Mouse (Mus musculus) intestine, postnatal 0 days (tissue): ENCODE measurements at regions not wholly inside any gene's neighbourhood (a gene's known extent, or its start where the extent isn't known, plus 50 kb on each side); places are given as distances from the start of the nearest gene placed in this dataset.
A peak's percentile ranks its signal among the peaks of the same experiment; 100 is the strongest.

Experiments used
- ATAC-seq: fragments of 200-750 bp; cut with Nextera tagmentation; 2 replicates; pipeline ENCODE4 v1.8.0; 2017; ENCODE audit warnings: mild to moderate bottlenecking, moderate TSS enrichment, moderate library complexity
- H3K27ac ChIP-seq: fragments of 300-500 bp; sonication (generic); 2 replicates; pipeline ENCODE4 v1.5.1; 2014; ENCODE audit warnings: mild to moderate bottlenecking, low read depth, low read length, moderate library complexity
- H3K27me3 ChIP-seq: fragments of 300-500 bp; sonication (generic); replicated peaks from 2 replicates; pipeline ENCODE4 v1.6.1; 2014; ENCODE audit warnings: low read length, mixed read lengths; ENCODE audit not compliant: control insufficient read depth, insufficient read depth
- H3K36me3 ChIP-seq: fragments of 300-500 bp; sonication (generic); 2 replicates; pipeline ENCODE4 v1.6.1; 2014; ENCODE audit warnings: mild to moderate bottlenecking, moderate library complexity; ENCODE audit not compliant: control insufficient read depth, insufficient read depth
- H3K4me1 ChIP-seq: fragments of 300-500 bp; sonication (generic); replicated peaks from 2 replicates; pipeline ENCODE4 v1.6.1; 2014; ENCODE audit warnings: antibody characterized with exemption, low read length, mixed read lengths; ENCODE audit not compliant: control insufficient read depth, insufficient read depth
- H3K4me2 ChIP-seq: fragments of 300-500 bp; sonication (generic); replicated peaks from 2 replicates; pipeline ENCODE4 v1.6.1; 2014; ENCODE audit warnings: low read depth, mild to moderate bottlenecking, moderate library complexity
- H3K4me3 ChIP-seq: fragments of 300-500 bp; sonication (generic); 2 replicates; pipeline ENCODE4 v1.5.1; 2014; ENCODE audit warnings: low read depth, low read length
- H3K9ac ChIP-seq: fragments of 300-500 bp; sonication (generic); 2 replicates; pipeline ENCODE4 v1.6.1; 2014; ENCODE audit warnings: mild to moderate bottlenecking, low read depth, low read length
- H3K9me3 ChIP-seq: fragments of 300-500 bp; sonication (generic); 2 replicates; pipeline ENCODE4 v1.6.1; 2016; ENCODE audit warnings: mixed run types; ENCODE audit not compliant: control insufficient read depth
- CTCF ChIP-seq: sonication (generic); IDR thresholded peaks from 2 replicates; pipeline ENCODE4 v1.5.1; 2016; ENCODE audit warnings: low read depth, mild to moderate bottlenecking, control low read depth, antibody characterized with exemption, moderate library complexity
- WGBS: fragments of 180-500 bp; shearing (Covaris S2); extraction: QIAGEN DNeasy Blood & Tissue Kit; methylation state at CpG from one replicate; pipeline ENCODE4 v1.1.7; 2014; 5-methylcytosine and 5-hydroxymethylcytosine counted together

DNA sequence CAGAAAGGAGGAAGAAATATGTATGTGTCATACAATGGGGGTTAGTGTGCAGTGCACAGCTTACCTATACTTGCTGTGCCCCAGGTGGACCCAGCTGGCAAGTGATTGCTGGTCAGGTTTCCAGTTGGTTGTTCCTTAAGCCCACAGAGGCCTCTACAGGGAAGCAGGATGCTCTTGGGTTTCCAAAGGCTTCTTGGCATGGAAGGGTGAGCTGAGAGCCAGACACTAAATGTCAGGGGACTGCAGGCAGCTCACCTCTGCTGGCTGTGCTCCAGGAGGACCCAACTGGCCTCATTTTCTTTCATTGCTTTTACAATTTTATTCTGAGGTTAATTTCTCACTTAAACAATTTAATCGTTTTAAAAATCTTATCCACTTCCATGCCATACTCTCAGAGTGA lies 108.1 kb downstream of the Gm10184 start:
- Histone ChIP-seq H3K27ac (no peak overlapping the region), H3K27me3 (no peaks in the 10 kb centered on the region), H3K4me2 (no peak overlapping the region), H3K36me3 (no peaks in the 10 kb centered on the region), H3K9ac (no peak overlapping the region), H3K4me1 (no peaks in the 10 kb centered on the region), H3K4me3 (no peak overlapping the region), H3K9me3 (no peaks in the 10 kb centered on the region)
- ATAC-seq = no peak
- 74% methylated on average over 1 of the region's 1 CpGs for WGBS
- TF ChIP-seq CTCF = no peak

DNA sequence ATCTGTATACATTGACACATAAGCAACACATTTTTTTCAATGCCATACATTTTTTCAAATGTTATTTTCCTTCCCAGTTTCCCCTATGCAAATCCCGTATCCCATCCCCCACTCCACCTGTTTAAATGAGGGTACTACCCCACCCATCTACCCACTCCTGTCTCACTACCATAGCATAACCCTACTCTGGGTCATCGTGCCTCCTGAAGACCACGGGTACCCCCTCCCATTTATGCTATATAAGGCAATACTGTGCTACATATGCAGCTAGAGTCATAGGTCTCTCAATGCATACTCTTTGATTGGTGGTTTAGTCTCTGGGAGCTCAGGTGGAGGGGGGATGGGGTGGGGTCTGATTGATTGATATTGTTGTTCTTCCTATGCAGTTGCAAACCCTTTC lies 132.7 kb downstream of the Gm10184 start:
- ATAC-seq = no peak
- Histone ChIP-seq H3K27me3 (no peaks in the 10 kb centered on the region), H3K4me3 (no peak overlapping the region), H3K9me3 (no peaks in the 10 kb centered on the region), H3K4me1 (no peaks in the 10 kb centered on the region), H3K9ac (no peak overlapping the region), H3K4me2 (no peak overlapping the region), H3K36me3 (no peaks in the 10 kb centered on the region), H3K27ac (no peak overlapping the region)
- TF ChIP-seq CTCF = no peak
- WGBS = 81% methylated on average over 3 of the region's 3 CpGs

DNA sequence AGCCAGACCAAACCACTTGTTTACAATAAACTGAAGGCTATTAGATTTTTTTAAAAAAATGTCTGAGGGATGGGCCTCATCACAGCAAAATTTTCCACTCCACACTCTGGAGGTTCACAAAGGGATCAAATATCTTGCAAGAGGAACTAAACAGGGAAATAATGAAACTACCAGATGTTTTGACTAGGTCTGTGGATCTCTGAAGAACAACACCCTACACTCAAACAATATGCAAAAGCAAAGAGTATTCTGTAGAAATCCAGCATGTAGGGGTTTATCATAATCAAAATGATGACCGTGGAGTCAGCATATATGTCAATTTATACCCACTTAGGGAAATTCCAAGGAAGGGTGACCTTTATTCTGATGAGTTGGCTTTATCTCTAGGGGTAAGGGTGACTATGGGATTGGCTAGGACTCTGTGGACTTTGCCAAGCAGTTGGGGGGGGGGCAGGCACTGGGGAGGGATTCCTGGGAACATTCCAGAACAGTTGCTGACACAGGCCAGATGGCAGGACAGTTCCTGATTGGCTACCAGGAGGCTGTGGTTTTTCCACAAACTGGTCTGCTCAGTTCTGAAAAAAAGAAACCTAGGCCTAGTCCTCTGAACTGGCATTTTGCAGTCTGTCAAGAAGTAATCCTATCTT lies 143.9 kb downstream of the Gm10184 start:
- H3K4me2 ChIP-seq = no peak overlapping the region
- ATAC-seq = peak; percentile 54
- H3K36me3 ChIP-seq = no peaks in the 10 kb centered on the region
- no peak for TF ChIP-seq CTCF
- 53% methylated on average over 1 of the region's 1 CpGs for WGBS
- H3K9ac ChIP-seq = no peak overlapping the region
- H3K27ac ChIP-seq = no peak overlapping the region
- no peaks in the 10 kb centered on the region for H3K4me1 ChIP-seq
- H3K9me3 ChIP-seq = no peaks in the 10 kb centered on the region
- no peak overlapping the region for H3K4me3 ChIP-seq
- H3K27me3 ChIP-seq = no peaks in the 10 kb centered on the region

DNA sequence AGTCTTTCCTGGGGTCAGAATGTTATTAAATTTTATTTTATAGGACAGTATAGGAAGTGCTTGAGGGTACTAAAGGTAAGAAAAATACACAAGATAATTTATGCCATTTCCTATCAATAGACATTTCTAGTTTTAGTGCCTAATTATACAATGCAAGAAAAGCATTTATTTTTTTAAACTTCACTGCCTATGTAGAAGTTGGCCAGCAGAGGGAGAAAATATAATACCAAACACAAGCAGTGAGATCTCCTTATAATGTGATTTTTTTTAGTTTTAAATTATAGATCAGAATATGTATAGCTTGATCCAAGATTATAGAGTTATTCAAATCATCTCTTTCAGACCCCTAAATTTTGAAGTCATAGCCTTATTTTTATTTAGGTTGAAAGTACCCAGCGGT lies 172.8 kb downstream of the Gm10184 start:
- WGBS = 87% methylated on average over 1 of the region's 1 CpGs

DNA sequence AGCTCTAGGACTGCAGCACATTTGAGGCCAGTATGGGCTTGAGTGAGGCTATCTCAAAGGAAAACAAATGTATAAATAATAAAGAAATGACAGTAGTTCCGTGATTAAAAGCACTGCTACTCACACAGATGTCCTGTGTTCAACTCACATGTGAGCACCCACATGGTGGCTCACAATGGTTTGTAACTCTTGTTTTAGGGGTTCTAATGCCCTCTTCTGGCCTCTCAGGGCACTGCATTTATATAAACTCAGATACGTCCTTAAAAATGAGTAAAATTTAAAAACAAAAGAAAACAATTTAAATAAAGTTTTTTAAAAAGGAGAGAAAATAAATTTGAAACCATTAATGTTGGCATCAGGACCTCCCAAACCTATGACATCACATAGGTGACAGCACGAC lies 184.7 kb downstream of the Gm10184 start:
- 59% methylated on average over 3 of the region's 3 CpGs for WGBS
- H3K27me3 ChIP-seq = no peaks in the 10 kb centered on the region

More for the DNA sequence above, 172.8 kb downstream of the Gm10184 start:
- Histone ChIP-seq H3K9ac (no peak overlapping the region), H3K4me1 (no peaks in the 10 kb centered on the region), H3K9me3 (no peaks in the 10 kb centered on the region), H3K27ac (no peak overlapping the region), H3K4me2 (no peak overlapping the region), H3K27me3 (no peaks in the 10 kb centered on the region), H3K4me3 (no peak overlapping the region), H3K36me3 (no peaks in the 10 kb centered on the region)
- no peak for ATAC-seq
- TF ChIP-seq CTCF = peak; percentile 12; the same call in 1 of the 2 replicates

DNA sequence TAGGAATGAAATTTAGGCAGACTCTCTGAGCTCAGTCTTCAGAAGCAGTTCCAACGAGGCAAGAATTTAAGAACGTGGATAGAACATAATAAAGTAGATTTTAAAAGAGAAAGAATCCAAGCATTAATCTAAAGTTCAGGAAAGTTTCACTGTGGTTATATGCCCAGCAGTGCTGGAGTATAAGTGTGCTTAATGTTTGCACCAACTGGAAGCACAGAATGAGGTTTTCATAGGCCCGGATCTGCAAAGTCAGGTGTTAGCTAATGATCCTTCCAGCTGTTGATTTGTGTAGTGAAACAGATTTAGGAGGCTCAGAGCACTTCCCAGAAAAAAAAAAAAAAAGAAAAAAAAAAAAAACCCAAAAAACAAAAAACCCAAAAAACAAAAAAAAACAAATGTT lies 228.5 kb downstream of the Gm10184 start:
- Histone ChIP-seq H3K4me3 (no peak overlapping the region), H3K9ac (no peak overlapping the region), H3K4me1 (no peaks in the 10 kb centered on the region), H3K9me3 (no peaks in the 10 kb centered on the region), H3K27me3 (no peaks in the 10 kb centered on the region), H3K27ac (no peak overlapping the region), H3K4me2 (no peak overlapping the region), H3K36me3 (no peaks in the 10 kb centered on the region)
- ATAC-seq = no peak
- no peak for TF ChIP-seq CTCF
- WGBS = 84% methylated on average over 3 of the region's 3 CpGs

More for the DNA sequence above, 184.7 kb downstream of the Gm10184 start:
- Histone ChIP-seq H3K4me3 (no peak overlapping the region), H3K4me2 (no peak overlapping the region), H3K9ac (no peak overlapping the region), H3K9me3 (no peaks in the 10 kb centered on the region), H3K36me3 (no peaks in the 10 kb centered on the region), H3K4me1 (no peaks in the 10 kb centered on the region), H3K27ac (no peak overlapping the region)
- no peak for ATAC-seq
- TF ChIP-seq CTCF = peak; percentile 35

DNA sequence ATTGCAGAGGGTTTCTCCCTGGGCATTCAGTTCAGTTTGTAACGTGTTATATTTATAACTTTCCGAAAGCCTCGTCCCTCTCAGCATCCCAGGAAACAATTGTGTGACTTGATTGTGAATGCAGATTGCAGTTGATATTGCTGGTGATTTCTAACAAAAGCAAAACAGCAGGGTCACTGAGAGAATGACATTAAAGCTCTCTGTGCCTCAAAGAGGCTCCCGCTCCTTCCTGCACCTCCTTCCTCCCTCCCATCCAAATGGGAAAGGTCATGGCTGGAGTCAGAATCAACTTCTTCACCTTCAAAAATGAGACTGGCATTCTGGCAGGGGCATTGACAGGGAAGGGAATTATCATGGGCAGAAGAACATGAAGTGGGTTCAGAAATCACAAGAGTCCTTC lies 251.9 kb downstream of the Gm10184 start:
- Histone ChIP-seq H3K4me3 (no peak overlapping the region), H3K27me3 (no peaks in the 10 kb centered on the region), H3K9me3 (no peaks in the 10 kb centered on the region), H3K36me3 (no peaks in the 10 kb centered on the region), H3K27ac (no peak overlapping the region), H3K9ac (no peak overlapping the region), H3K4me2 (no peak overlapping the region), H3K4me1 (no peaks in the 10 kb centered on the region)
- no peak for TF ChIP-seq CTCF
- no peak for ATAC-seq
- 74% methylated on average over 4 of the region's 4 CpGs for WGBS
